Mouse (Mus musculus) megakaryocyte, embryonic 14.5 days (primary cell): ENCODE data around the gene Gcn1l1.

Experiments
- FLI1 ChIP-seq: IDR thresholded peaks from 2 replicates; pipeline ENCODE4 v1.6.1; 2012; ENCODE audit warnings: low read length, inconsistent platforms, mixed read lengths
- GATA1 ChIP-seq: IDR thresholded peaks from 3 replicates; pipeline ENCODE4 v1.6.1; 2012; ENCODE audit warnings: mixed read lengths, low read length, inconsistent platforms, borderline replicate concordance

- TF ChIP-seq FLI1 (no peak), GATA1 (no peak)
Observed at GRCm38 (mm10) chr5:115603561-115603960, 38.5 kb downstream of the Gcn1l1 start.
